Mouse (Mus musculus): ENCODE data around the gene Mob2.

DNA sequence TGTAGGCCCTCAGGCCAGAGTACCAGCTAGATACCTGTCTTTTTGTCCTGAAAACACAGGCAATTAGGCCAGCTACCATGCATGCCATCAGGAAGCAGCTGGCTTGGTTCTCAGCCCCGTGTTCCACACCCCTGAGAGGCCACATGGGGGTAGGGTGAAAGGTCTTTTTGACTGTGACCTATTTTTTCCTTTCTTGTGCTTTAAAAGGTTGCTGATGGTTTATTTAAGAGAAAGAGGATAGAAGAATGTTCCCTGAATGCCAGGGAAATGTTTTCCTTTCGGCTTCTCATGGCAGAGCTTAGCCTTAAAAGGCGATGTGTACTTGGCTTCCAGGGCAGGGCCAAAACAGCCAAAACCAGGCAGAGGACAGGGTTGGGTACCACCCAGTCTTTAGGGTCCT is 40.0 kb downstream of the Mob2 start:
- TF ChIP-seq CTCF (IDR thresholded peaks at IDR 0.05; ENCODE audit: extremely low read depth, insufficient read depth, low read length): no peak
- no peak for TF ChIP-seq POLR2A (IDR thresholded peaks at IDR 0.05; ENCODE audit: extremely low read depth, insufficient read depth, low read length)
